Mouse (Mus musculus): ENCODE measurements around the gene Akna. TPM values are rescaled to one million over a fixed set of nuclear protein-coding genes. Genes with fewer than 3 reads are reported as not detected.

Gene Akna
- 3.0 and 6.1 TPM in 2 replicates for polyA plus RNA-seq (2014; fragmentation: Nextera tagmentation; extraction: Ambion mirVana)

DNA sequence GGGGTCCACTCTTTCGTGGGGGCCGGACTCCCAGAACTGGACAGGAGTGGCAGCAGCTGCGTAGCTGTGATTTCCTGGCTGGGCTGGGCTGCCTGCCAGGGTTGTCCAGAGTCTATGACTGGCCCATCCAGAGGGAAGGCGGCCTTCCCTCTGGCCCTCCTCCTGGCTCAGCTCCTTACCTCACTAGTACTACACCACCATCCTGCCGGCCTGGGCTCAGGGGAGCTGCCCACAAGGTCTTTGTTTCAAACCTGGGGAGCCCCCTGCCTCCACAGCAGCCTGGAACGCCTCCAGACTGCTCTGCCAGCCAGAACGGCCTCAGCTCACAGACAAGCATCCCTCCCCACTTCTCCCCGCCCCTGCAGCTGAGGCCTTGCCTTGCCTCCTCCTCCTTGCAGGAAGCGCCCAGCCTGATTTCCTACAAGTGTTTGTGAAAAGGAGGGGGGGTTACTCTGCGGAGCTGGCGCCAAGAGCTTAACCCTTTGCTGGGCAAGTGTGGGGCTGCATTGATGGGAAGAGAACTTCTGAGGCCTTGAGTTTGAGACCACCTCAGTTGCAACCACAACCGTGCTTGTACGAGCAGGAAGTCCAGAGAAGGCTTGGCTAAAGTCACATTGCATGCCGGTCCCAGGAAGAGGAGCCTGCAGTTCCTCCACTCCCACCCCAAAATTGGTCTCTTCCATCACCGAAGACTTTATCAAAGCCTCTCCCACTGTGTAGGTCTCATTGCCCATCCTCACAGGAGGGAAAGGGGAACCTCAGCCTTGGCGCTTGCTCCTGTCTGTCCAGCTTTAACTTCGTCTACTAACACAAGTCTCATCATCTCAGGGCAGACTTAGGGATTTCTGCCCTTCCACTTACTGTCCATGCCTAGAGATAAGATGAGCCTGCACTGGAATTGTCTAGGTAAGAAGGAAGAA is at the start of gene Akna:
TSS of gene Akna (minus strand) at position 315 of the 920 bp plus-strand sequence.
- peak within 1 kb of the TSS; percentile 50 for H3K27ac ChIP-seq (replicated peaks; ENCODE audit: low read depth, low read length)
- no peak within 1 kb of the TSS; the same call in 1 of the 2 replicates for H3K9ac ChIP-seq (replicated peaks; ENCODE audit: low read length)
- peaks cover 33% of the 10 kb centered on the region for H3K4me1 ChIP-seq (ENCODE audit: control insufficient read depth, insufficient read depth, low read length)
- H3K36me3 ChIP-seq (ENCODE audit: control insufficient read depth, insufficient read depth, low read length): no peaks in the 10 kb centered on the region
- WGBS: 15% methylated on average over 17 of the region's 17 CpGs
- H3K9me3 ChIP-seq (ENCODE audit: control insufficient read depth, low read length): no peaks in the 10 kb centered on the region
- no peaks in the 10 kb centered on the region for H3K27me3 ChIP-seq (ENCODE audit: control insufficient read depth, insufficient read depth, low read length)
- ATAC-seq (ENCODE audit: low FRiP score, low TSS enrichment): peak; percentile 68
- DNase-seq: peak; percentile 83
- no peak within 1 kb of the TSS for H3K4me3 ChIP-seq (replicated peaks; ENCODE audit: low read depth, low read length)
- H3K4me2 ChIP-seq (ENCODE audit: low read length): peak within 1 kb of the TSS; percentile 40

DNA sequence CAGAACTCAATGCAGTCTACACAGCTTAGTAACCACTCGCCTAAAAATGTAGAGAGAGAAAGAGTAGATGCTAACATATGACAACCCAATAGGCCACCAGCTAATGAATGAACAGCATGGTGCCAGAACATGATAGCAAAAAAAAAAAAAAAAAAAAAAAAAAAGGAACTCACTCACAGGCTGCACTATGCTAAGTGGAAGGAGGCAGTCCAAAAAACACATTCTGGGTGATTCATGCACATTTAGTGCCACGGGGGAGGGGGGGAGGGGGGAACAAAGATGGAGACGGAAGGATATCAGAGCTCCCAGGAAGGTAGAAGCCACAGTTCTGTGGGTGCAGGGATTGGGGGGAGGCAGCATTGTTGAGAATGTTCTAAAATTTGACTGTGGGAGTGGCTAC is 49.4 kb upstream of the Akna start:
- H3K27ac ChIP-seq (replicated peaks; ENCODE audit: low read depth, low read length): no peak overlapping the region
- H3K9me3 ChIP-seq (ENCODE audit: control insufficient read depth, low read length): no peaks in the 10 kb centered on the region
- WGBS: 65% methylated on average over 3 of the region's 3 CpGs
- H3K4me2 ChIP-seq (ENCODE audit: low read length): no peak overlapping the region
- no peak for DNase-seq
- no peaks in the 10 kb centered on the region for H3K27me3 ChIP-seq (ENCODE audit: control insufficient read depth, insufficient read depth, low read length)
- no peak overlapping the region for H3K9ac ChIP-seq (replicated peaks; ENCODE audit: low read length)
- H3K4me1 ChIP-seq (ENCODE audit: control insufficient read depth, insufficient read depth, low read length): no peaks in the 10 kb centered on the region
- ATAC-seq (ENCODE audit: low FRiP score, low TSS enrichment): no peak
- H3K36me3 ChIP-seq (ENCODE audit: control insufficient read depth, insufficient read depth, low read length): no peaks in the 10 kb centered on the region
- H3K4me3 ChIP-seq (replicated peaks; ENCODE audit: low read depth, low read length): no peak overlapping the region

DNA sequence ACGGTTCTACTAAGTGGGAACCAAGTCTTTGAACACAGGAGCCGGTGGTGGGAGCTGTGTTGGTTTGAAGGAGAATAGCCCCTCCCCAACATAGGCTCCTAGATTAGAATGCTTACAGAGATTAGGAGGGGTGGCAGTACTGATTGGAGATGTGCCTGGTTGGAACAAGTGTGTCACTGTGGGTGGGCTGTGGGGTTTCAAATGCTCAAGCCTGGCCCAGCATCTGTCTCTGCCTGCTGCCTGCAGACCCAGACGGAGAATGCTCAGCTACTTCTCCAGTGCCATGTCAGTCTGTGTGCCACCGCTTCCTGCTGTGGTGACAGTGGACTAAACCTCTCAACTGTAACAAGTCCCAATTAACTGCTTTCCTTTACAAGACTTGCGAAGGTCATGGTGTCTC is 47.4 kb upstream of the Akna start:
- H3K9me3 ChIP-seq (ENCODE audit: control insufficient read depth, low read length): no peaks in the 10 kb centered on the region
- no peak overlapping the region for H3K27ac ChIP-seq (replicated peaks; ENCODE audit: low read depth, low read length)
- 78% methylated on average over 5 of the region's 5 CpGs for WGBS
- H3K4me3 ChIP-seq (replicated peaks; ENCODE audit: low read depth, low read length): no peak overlapping the region
- H3K4me2 ChIP-seq (ENCODE audit: low read length): no peak overlapping the region
- ATAC-seq (ENCODE audit: low FRiP score, low TSS enrichment) (no peak), DNase-seq (no peak)
- H3K4me1 ChIP-seq (ENCODE audit: control insufficient read depth, insufficient read depth, low read length): no peaks in the 10 kb centered on the region
- no peaks in the 10 kb centered on the region for H3K27me3 ChIP-seq (ENCODE audit: control insufficient read depth, insufficient read depth, low read length)
- no peak overlapping the region for H3K9ac ChIP-seq (replicated peaks; ENCODE audit: low read length)
- H3K36me3 ChIP-seq (ENCODE audit: control insufficient read depth, insufficient read depth, low read length): no peaks in the 10 kb centered on the region

DNA sequence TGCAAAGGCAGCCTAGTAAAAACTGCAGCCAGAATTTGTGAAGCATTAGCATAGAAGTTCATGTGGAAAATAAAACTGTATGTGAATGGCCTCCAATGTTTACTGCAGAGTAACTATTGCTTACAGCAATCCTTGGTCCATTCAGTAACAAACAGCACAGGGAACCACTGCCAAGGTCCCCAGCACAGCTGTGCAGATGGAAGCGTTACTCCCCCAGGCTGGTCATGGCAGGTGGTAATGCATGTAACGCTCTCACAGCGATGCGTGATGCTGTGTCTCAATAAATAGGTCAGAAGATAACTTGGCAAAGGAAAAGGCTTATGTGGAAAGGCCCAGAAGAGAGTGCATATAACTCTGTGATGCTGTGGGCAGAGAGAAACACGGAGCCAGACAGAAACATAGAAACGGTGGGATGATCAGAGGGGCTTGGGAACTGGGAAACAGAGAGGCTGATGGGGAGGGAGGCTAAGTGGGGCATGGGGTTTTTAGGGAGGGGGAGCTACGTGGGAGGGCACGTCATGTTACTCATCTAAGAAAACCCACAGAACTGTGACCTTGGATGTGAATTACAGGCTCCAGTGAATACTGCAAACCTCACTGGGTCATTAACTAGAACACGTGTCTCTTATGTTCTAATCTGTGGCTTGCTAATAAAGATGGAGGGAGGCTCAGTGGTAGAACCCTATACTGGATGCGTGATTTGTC is 41.4 kb upstream of the Akna start:
- no peak overlapping the region for H3K9ac ChIP-seq (replicated peaks; ENCODE audit: low read length)
- ATAC-seq (ENCODE audit: low FRiP score, low TSS enrichment): no peak
- H3K4me1 ChIP-seq (ENCODE audit: control insufficient read depth, insufficient read depth, low read length): no peaks in the 10 kb centered on the region
- no peaks in the 10 kb centered on the region for H3K9me3 ChIP-seq (ENCODE audit: control insufficient read depth, low read length)
- no peaks in the 10 kb centered on the region for H3K27me3 ChIP-seq (ENCODE audit: control insufficient read depth, insufficient read depth, low read length)
- no peak overlapping the region for H3K27ac ChIP-seq (replicated peaks; ENCODE audit: low read depth, low read length)
- DNase-seq: no peak
- WGBS: 74% methylated on average over 10 of the region's 10 CpGs
- H3K4me3 ChIP-seq (replicated peaks; ENCODE audit: low read depth, low read length): no peak overlapping the region
- H3K4me2 ChIP-seq (ENCODE audit: low read length): no peak overlapping the region
- H3K36me3 ChIP-seq (ENCODE audit: control insufficient read depth, insufficient read depth, low read length): no peaks in the 10 kb centered on the region

DNA sequence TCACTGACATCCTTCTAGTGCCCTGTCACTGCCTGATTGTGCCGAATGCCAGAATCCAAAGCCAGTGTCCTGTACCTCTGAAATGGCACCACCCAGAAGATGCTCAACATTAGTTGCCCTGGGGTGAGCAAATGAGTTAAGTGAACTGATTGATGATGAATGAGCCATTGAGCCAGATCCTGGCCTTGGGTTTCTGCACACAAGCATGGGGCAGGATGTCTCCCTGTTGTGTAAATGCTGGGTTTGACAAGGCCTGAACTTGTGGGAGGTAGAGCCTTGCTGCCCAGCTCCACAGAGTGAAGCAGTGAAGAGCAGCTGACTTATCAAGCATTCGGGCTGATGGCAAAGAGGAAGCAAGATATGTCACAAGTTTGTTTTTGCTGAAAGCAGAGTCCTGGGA is 39.9 kb upstream of the Akna start:
- H3K4me1 ChIP-seq (ENCODE audit: control insufficient read depth, insufficient read depth, low read length): no peaks in the 10 kb centered on the region
- H3K4me2 ChIP-seq (ENCODE audit: low read length): no peak overlapping the region
- H3K36me3 ChIP-seq (ENCODE audit: control insufficient read depth, insufficient read depth, low read length): no peaks in the 10 kb centered on the region
- WGBS: 91% methylated on average over 2 of the region's 2 CpGs
- H3K9me3 ChIP-seq (ENCODE audit: control insufficient read depth, low read length): no peaks in the 10 kb centered on the region
- H3K27ac ChIP-seq (replicated peaks; ENCODE audit: low read depth, low read length): no peak overlapping the region
- no peak overlapping the region for H3K4me3 ChIP-seq (replicated peaks; ENCODE audit: low read depth, low read length)
- no peak for DNase-seq
- H3K9ac ChIP-seq (replicated peaks; ENCODE audit: low read length): no peak overlapping the region
- no peak for ATAC-seq (ENCODE audit: low FRiP score, low TSS enrichment)
- no peaks in the 10 kb centered on the region for H3K27me3 ChIP-seq (ENCODE audit: control insufficient read depth, insufficient read depth, low read length)

DNA sequence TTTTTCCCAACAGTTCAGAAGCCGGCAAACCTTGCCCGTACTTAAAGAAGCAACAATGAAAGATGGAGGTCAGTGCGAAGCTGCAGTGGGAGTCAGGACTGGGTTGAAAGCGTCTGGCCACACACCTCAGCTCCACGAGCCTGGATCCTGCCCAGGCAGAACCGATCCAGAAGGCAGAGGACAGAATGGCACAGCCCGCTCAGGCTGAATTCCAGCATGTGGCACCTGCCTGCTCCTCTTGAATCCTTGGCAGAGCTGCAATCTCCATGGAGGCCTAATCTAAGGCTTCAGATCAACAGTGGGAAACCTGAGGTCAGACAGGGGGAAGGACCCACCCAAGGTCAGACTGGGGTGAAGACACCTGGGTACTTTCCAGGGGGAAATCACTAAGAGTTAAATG is 38.5 kb upstream of the Akna start:
- Histone ChIP-seq H3K4me3 (replicated peaks; ENCODE audit: low read depth, low read length) (no peak overlapping the region), H3K27ac (replicated peaks; ENCODE audit: low read depth, low read length) (no peak overlapping the region), H3K27me3 (ENCODE audit: control insufficient read depth, insufficient read depth, low read length) (no peaks in the 10 kb centered on the region), H3K9ac (replicated peaks; ENCODE audit: low read length) (no peak overlapping the region), H3K4me2 (ENCODE audit: low read length) (no peak overlapping the region), H3K9me3 (ENCODE audit: control insufficient read depth, low read length) (no peaks in the 10 kb centered on the region), H3K36me3 (ENCODE audit: control insufficient read depth, insufficient read depth, low read length) (no peaks in the 10 kb centered on the region), H3K4me1 (ENCODE audit: control insufficient read depth, insufficient read depth, low read length) (0 out of 2 replicates have a peak, but pooled peaks cover 4% of the 10 kb centered on the region)
- no peak for ATAC-seq (ENCODE audit: low FRiP score, low TSS enrichment)
- DNase-seq: no peak
- 88% methylated on average over 7 of the region's 7 CpGs for WGBS

DNA sequence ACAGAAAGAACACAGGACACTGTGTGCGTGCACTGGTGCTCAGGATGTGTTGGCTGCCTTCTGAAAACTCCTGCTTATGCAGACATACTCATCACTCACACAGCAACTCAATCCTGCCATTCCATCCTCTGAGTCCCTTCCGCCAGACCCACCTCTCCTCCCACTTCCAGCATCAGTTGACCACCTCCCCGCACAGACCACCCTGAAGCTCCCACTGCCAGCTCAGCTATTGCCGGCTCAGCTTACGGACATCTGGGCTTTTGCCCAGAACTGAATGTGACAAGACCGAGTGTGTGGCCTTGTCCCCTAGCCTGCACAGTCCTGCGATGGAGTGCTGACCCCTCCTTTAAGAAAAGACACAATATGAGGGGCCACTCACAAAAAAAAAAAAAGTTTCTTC is 37.1 kb upstream of the Akna start:
- WGBS: 77% methylated on average over 7 of the region's 7 CpGs
- no peak for DNase-seq
- ATAC-seq (ENCODE audit: low FRiP score, low TSS enrichment): no peak

DNA sequence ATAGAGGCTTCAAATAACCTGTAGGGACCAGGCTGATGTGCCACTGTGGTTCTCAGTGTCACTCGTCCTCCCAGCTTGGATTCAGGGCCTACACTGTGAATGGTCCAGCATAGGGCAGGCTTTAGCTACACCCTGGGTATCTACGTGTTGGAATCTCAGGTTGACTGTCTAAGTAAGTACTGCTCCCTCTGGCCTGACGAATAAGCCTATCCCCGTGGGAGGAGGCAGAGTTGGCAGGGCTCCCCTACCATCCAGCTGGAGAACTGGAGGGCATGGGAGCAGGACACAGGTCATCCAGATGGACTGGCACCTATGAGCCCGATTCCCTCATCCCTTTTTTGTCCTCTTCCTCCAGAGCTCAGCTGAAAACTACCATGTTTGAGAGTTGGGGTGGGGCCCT is 34.8 kb upstream of the Akna start:
- Histone ChIP-seq H3K27ac (replicated peaks; ENCODE audit: low read depth, low read length) (no peak overlapping the region), H3K9ac (replicated peaks; ENCODE audit: low read length) (no peak overlapping the region), H3K4me2 (ENCODE audit: low read length) (no peak overlapping the region), H3K9me3 (ENCODE audit: control insufficient read depth, low read length) (no peaks in the 10 kb centered on the region), H3K36me3 (ENCODE audit: control insufficient read depth, insufficient read depth, low read length) (no peaks in the 10 kb centered on the region), H3K4me3 (replicated peaks; ENCODE audit: low read depth, low read length) (no peak overlapping the region), H3K27me3 (ENCODE audit: control insufficient read depth, insufficient read depth, low read length) (no peaks in the 10 kb centered on the region), H3K4me1 (ENCODE audit: control insufficient read depth, insufficient read depth, low read length) (0 out of 2 replicates have a peak, but pooled peaks cover 4% of the 10 kb centered on the region)
- DNase-seq: no peak
- no peak for ATAC-seq (ENCODE audit: low FRiP score, low TSS enrichment)
- 86% methylated on average over 5 of the region's 5 CpGs for WGBS

More for the DNA sequence above, 37.1 kb upstream of the Akna start:
- Histone ChIP-seq H3K4me1 (ENCODE audit: control insufficient read depth, insufficient read depth, low read length) (0 out of 2 replicates have a peak, but pooled peaks cover 4% of the 10 kb centered on the region), H3K4me3 (replicated peaks; ENCODE audit: low read depth, low read length) (no peak overlapping the region), H3K9ac (replicated peaks; ENCODE audit: low read length) (no peak overlapping the region), H3K27me3 (ENCODE audit: control insufficient read depth, insufficient read depth, low read length) (no peaks in the 10 kb centered on the region), H3K27ac (replicated peaks; ENCODE audit: low read depth, low read length) (no peak overlapping the region), H3K9me3 (ENCODE audit: control insufficient read depth, low read length) (no peaks in the 10 kb centered on the region), H3K36me3 (ENCODE audit: control insufficient read depth, insufficient read depth, low read length) (no peaks in the 10 kb centered on the region), H3K4me2 (ENCODE audit: low read length) (no peak overlapping the region)

All from midbrain, embryonic 14.5 days (tissue).